Mouse (Mus musculus) heart, adult 18-20 months (tissue): ENCODE results near the gene Dlk2. TPM values are rescaled to one million over a fixed set of nuclear protein-coding genes. Genes with fewer than 3 reads are reported as not detected.

Source experiments
- DNase-seq, 2 experiments: peaks; one replicate each; pipeline ENCODE4 v3.0.0; 2021 to 2022; ENCODE audit warnings: mixed read lengths in 1 of 2
- total RNA-seq, 2 experiments: library from RNA; stranded (reverse); gene quantifications; 2 replicates each; pipeline ENCODE4 v1.2.3; 2021

Dlk2 gene
- total RNA-seq, 2 experiments from 2014 or later, result 0.20 to 0.21 TPM

DNA sequence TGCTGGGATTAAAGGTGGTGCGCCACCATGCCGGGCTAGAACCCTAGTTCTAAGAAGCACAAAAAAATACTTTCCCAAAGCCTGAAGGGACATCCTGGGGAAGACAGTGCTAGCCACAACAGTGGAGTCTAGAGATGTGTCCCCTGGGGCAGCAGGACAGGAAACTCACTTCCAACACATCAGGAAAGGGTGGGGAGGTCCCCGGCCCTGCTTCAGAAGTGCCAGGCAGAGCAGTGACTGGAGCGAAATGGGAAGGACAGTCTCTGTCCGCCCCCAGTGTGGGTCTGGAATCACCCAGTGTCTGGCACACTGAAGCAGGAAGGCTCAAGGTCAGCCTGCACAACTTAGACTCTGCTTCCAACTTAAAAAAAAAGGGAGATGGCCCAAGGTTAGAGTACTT lies 24.5 kb upstream of the Dlk2 start:
- peak in 1 of 2 experiments; percentile 77 for DNase-seq

GRCm38 (mm10) chr17:46273803-46274236 lies 23.4 kb upstream of the Dlk2 start:
- DNase-seq, result no peak

DNA sequence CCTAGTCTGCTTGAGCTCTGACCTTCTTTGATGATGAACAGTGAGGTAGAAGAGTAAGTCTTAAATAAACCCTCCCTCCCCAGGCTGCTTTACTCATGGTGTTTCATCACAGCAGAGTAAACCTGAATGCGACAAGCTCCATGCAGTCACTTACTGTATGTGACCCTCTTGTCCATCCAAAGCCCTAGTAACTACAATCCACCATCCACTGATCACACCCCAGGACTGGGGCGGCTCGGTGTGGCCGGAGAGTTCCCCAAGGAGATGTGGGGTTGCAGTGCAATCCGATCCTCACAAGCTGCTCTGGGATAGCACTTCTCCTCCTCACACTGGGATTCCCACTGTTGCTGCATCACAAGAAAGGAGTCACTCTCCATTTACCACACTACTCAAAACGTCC lies 22.8 kb upstream of the Dlk2 start:
- no peak for DNase-seq

DNA sequence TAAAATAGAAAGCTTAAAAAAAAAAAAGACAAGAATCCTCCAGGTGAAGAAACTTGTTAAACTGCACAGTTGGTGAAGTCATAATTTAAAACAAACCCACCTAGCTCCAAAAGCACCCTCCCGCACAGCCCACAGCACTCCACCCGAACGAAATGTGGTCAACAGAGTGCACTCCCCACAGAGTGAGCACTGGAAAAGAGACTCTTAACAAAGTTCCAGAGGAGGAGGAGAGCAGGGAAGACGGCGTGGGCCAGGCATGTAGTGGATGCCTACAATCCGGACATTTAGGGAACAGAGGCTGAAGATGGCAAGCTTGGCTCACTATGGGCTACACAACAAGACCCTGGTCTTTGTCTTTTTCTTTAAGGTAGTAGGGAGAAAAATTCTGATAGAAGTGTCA lies 22.2 kb upstream of the Dlk2 start:
- no peak for DNase-seq

DNA sequence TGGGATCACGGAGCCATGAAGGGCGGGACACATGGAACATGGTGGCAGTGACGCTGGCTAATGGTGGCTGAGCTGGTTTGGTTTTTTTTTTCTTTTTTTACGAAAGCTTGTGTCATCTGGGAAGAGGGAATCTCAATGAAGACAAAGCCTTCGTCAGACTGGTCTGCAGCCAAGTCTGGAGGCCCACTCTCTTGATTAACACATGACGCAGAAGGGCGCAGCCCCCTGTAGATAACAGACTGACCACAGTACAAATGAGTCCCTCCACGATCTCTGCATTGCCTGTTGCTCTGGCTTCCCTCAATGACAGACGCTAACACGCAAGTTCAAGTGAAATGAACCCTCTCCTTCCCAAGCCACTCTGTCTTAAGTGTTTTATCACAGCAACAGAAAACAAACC lies 21.7 kb upstream of the Dlk2 start:
- DNase-seq, result no peak

DNA sequence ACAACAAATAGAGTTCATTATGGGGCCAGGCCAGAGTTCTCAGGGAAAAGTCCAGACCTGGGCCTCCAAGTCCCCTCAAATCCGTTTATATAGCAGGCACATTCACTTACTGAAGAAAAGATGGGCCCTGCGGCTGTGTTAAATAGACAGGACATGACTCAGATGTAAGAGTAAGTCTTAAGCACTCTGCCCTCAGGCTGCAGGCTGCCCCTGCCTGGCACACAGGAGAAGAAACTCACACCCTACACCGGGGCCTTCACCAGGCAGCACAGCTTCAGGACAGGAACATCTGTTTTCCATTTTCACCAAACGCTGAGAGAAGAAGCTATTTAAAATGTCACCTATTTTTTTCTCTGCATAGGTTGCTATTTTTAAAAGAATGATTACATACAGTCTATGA lies 19.6 kb upstream of the Dlk2 start:
- no peak for DNase-seq

DNA sequence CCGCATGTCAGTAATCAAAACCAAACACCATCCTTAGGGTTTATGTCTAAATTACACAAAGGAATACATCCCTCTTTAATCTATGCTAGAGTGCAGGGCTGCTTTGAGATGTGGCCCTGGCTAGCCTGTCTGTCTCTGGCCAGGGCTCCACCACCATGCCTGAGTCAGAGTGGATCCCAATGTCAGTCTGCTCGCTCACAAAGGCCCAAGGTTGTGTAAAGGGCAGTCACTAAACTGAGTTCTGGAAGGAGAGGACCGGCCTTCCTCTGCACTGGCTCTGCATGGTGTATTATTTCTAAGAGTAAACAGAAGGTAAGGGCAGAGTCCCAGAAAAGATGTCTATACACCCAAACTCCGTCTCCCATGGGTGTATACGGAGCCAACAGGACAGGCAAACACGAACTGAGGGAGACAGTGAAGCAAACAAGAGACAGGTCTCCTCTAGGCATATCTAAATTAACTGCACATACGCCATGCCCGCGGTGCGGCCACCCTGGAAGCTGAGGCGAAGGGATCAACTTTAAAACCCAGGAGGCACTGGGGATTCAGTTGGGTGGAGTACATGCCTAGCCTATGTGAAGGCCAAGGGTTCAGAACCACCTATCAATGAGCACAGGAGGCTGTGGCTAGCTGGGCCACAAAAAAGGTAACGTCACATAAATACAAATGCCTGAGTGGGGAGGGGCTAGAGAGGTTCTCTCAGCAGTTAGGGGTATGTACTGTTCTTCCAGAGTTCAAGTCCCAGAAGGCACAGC lies 19.0 kb upstream of the Dlk2 start:
- no peak for DNase-seq

GRCm38 (mm10) chr17:46282483-46283123 lies 14.6 kb upstream of the Dlk2 start, which contains the start of gene Tjap1:
Gene Tjap1 (minus strand): TSS chr17:46283026.
- peak; percentile 87 to 91 for DNase-seq

- no peak for DNase-seq
These were observed 14.1 kb upstream of the Dlk2 start for GRCm38 (mm10) chr17:46283140-46283539.

DNA sequence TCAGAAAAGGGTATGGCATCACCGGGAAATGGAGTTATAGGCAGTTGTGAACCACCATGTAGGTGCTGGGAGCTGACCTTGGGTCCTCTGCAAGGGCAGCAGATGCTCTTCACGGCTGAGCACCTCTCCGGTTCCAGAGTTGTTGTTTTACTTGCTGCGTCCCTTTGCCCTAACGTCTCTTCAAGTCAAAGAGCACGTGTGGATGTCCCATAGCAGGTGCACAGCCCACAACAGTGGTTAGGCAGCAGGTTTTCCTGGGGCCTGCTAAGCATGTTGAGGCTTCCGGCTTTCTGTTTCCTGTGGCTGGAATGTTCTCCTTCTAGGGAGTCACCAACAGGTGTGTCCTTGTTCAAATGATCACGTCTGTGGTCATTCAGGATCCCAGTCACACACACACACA lies 13.3 kb upstream of the Dlk2 start:
- no peak for DNase-seq

DNA sequence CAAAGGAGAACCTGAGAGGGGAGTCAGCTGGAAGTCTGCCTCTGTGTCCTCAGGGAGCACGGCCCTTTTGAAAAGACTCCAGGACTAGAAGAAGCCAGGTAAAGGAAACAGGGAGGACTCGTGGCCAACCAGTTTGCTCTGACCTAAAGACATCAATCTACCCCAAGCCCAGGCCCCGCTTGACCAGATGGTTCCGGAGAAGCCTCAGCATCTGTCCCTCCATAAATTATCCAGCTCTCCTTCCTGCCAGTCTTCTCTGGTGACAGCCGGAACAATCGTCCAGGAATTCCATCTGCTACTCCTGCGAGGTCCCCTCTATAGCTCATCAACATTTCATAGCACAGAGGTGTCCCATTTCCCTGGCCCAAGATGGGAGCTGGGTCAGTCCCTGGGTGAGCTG lies 12.6 kb upstream of the Dlk2 start:
- DNase-seq, result no peak

- no peak for DNase-seq
These were observed 11.8 kb upstream of the Dlk2 start for GRCm38 (mm10) chr17:46285407-46285806.

DNA sequence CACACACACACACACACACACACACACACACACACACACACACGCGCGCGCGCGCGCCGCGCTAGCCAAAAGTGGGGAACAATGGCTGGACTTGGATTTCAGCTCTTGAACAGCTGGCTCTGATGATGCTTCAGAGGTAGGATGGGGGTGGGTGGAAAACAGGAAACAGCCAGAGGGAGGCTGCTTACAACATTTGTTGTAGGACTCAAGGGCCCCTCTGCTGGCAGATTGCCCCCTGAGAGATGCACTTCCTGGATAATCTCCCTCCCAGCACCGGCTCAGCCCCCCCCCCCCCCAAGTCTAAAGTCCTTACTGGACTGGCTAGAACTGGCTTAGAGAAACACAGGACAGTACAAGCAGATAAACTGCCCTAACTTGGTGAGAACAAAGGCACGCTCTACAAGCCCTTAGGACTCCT lies 9.5 kb upstream of the Dlk2 start:
- peak; percentile 63 to 83 for DNase-seq

DNA sequence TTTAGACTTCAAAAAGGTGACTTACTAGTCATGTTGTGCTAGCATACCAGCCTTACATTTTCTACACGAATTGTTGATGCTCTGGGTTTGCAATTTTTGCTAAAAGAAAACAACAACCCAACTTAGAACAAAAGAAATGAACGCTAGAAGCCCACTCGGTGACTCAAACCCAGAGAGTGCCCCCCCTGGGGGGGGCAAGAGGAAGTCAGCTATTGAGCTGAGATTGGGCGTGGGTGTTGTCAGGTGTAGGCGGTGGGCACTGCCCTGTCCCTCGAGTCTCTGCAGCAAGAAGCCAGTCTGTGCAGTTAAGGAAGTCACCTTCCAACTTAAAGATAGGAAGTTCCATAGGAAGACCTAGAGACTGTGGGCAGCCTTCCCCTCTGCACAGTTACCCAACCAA lies 620 bp upstream of the Dlk2 start:
- DNase-seq, result no peak

DNA sequence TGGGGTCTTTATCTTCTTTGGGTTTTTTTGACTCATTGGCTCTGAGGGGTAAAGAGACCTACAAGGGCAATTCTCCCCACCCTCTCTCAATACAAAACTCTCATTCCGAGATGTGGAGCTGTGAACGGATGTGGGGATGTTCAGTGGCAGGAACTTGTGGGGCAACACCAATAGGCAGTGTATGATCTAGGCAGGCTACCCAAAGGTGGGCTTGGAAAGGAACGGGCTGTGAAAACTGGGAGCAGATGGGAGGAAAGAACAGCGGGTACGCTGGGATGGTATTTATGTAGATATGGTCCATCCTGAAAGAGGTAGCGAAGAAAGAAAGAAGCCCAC lies 225 bp upstream of the Dlk2 start:
- DNase-seq, result no peak

GRCm38 (mm10) chr17:46298220-46298913 lies 1.1 kb downstream of the Dlk2 start:
- DNase-seq, result peak; percentile 79 to 93

DNA sequence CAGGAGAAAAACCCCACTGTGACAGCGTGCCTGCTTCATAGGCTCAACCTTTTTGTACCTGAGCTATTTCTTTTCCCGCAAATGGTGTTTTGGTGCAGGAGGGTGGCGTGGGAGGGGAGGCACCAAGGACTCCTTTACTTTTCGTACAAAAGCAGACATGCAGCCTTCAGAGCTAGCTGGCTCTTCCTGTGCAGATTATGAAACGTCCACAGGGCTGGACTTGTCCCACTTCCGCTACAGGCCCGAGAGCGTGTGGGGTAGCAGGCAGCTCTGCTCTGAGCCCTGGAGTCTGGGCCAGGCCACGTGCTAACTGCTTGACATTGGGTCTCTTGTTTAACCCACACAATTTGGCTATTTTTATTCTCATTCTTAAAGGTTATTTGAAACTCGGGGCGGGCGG lies 4.7 kb downstream of the Dlk2 start:
- no peak for DNase-seq

- DNase-seq, result no peak
These were observed 7.0 kb downstream of the Dlk2 start for GRCm38 (mm10) chr17:46304184-46304583.

- no peak for DNase-seq
These were observed 9.7 kb downstream of the Dlk2 start for GRCm38 (mm10) chr17:46306956-46307355.

GRCm38 (mm10) chr17:46309835-46310234 lies 12.6 kb downstream of the Dlk2 start:
- DNase-seq, result no peak

DNA sequence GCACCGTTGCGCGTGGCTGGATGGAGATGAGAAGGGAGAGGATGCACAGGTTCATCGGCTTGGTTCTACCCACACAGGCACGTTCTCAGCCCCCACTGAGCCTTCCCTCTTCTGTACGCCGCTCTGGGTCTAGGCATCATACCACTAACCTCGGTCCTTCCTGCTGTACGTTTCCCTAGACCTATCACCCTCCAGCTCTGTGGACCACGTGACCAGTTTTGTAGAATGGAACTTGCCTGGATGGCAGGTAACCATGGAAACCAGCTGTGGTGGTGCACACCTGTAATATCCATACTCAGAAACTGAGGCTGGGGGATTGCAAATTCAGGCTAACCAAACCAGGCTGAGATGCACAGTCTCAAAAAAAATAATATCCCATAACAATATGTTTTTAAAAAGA lies 13.3 kb downstream of the Dlk2 start:
- no peak for DNase-seq

DNA sequence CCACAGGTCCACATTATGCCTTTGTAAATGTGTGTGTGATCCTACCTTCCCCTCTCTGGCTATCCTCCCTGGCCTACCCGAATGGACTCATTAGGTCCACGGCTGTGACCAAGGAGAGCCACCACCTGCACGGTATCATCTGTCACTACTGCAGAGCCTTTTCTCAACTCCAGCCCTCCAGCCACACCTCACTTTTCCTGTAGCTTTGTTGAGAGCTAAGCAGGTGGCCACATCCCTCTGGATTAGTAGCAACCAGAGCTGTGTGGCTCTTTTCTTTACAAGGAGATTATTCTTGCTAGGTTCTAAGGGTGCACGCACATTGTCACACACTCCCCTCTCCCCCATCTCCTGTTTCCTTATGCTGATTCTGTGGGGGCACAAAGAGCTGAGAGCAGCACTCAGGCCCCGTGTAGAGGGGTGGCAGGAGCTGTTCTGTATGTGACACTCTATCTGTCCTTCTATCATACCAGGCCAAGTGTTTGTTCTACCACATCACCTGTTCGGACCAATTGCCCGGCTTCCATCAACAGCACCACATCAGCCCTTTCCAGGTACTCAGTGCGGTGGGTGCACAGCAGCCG lies 16.0 kb downstream of the Dlk2 start:
- no peak for DNase-seq

DNA sequence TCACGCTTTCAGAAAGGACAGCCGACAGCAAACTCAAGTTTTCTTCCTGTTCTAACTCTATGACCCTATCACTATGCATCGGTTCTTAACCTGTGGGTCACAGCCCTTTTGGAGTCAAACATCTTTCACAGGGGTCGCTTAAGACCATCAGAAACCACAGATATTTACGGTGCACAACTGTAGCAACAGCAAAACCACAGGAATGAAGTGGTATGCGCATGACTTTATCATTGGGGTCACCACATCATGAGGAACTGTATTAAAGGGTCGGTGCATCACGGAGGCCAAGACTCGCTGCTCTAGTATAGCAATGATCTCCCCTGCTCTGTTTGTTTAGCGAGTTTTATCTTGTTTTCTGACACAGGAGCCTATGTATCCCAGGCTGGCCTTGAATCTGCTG lies 18.6 kb downstream of the Dlk2 start:
- DNase-seq, result no peak
